Mouse (Mus musculus): ENCODE measurements around the gene Zbtb25.

The Zbtb25 gene

GRCm38 (mm10) chr12:76376649-76377048 is 7.2 kb upstream of the Zbtb25 start:
- no peak for DNase-seq (ENCODE audit: low spot score)

- no peak for DNase-seq (ENCODE audit: low spot score)
These were observed 6.1 kb upstream of the Zbtb25 start for GRCm38 (mm10) chr12:76375506-76375905.

DNA sequence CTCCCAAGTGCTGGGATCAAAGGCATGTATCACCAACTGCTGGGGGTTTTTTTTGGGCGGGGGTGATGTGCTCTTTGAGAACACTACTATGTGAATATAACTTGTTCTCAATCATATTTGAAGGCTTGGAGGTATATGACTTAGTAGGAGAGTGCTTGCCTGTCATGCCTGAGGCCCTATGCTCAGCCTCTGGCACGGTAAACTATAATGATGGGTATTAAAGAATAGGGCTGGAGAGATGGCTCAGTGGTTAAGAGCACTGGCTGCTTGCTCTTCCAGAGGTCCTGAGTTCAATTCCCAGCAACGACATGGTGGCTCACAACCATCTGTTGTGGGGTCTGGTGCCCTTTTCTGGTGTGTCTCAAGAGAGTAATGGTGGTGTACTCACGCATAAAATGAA is 5.5 kb upstream of the Zbtb25 start:
- DNase-seq (ENCODE audit: low spot score): no peak

DNA sequence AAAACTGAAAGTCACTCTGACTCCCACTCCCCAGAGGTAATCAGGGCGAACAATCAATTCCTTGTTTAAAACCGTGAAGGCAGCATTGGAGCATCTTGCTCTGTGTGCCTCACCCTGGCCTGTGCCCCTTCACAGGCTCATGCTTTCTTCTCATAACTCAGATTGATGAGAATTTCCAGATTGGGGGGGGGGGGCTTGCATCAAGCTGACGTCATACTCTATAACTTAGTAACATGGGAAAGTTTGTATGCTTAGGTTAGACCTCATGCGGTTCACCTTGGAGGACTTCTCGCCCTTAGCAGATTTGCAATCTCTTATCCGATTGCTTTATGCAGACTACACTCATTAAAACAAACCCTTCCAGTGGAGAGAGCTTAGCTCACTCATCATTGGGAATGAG is 4.6 kb upstream of the Zbtb25 start:
- no peak for DNase-seq (ENCODE audit: low spot score)

DNA sequence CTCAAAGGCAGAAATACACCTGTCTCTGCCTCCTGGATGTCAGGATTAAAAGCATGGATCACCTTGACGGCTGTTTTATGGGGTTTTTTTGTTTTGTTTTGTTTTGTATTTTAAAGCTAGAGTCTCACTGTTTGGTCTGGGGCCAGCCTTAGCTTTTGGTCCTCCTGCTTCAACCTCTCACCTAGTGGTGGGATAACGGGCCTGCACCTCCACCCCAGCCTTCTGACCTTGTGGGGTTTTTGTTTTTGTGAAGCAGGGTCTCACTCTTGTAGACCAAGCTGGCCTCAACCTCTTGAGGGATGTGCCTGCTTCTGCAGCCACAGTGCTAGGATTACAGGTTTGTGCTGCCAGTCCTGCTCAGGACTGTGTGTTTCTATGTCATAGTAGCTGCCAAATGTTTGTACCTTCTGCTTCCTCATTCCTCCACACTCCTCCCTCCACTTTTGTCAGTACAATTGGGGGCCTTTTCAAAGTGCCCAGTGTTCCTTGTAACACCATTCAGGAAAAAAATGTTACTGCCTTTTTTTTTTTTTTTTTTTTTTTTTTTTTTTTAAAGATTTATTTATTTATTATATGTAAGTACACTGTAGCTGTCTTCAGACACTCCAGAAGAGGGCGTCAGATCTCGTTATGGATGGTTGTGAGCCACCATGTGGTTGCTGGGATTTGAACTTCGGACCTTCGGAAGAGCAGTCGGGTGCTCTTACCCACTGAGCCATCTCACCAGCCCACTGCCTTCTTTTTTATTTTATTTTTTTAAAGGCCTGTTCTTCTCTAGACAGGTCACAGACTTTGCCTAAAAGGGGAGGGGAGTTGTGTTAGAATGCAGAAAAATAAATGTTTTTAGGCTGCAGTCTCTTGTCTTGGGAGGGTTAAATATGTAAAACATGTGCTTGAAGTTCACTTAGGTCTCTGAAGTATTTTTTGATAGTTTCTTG is 3.7 kb upstream of the Zbtb25 start:
- peak; percentile 38 for DNase-seq (ENCODE audit: low spot score)

GRCm38 (mm10) chr12:76372046-76372445 is 2.6 kb upstream of the Zbtb25 start:
- DNase-seq (ENCODE audit: low spot score): no peak

DNA sequence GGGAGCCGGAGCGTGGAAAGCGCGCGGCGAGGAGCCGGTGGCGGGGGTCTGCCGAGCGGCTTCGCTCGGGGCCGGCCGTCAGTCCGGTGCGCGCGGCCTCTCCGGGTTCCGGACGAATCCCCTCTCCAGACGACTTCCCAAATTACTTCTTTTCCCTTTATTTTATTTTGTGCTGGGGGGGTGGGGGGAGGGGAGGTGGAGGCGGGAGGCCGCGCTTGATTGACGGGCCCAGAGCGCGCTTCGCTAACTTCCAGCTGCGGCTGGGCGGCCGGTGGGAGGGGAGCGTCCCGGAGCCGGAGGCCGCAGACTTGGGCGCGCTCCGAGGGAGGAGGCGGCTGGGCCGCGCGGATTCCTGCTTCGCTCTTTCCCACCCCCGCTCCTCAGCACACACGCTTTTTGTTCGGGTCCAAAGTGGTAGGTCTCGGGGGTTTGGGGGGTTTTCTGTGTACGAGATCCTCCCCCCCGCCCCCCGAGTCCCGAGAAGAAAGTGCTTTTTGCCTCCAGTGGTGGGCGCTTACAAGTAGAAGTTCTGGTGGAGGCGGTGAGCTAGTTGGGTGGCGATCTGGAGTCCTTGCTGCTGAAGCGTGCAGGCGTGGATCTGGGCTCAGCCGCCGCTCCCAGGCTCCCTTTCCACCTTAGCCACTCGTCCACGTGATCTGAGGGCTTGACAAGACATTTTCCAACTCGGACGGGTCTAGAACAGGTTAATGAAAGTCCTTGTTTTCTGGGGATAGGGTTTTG is 1.6 kb upstream of the Zbtb25 start:
- DNase-seq (ENCODE audit: low spot score): peak; percentile 79

DNA sequence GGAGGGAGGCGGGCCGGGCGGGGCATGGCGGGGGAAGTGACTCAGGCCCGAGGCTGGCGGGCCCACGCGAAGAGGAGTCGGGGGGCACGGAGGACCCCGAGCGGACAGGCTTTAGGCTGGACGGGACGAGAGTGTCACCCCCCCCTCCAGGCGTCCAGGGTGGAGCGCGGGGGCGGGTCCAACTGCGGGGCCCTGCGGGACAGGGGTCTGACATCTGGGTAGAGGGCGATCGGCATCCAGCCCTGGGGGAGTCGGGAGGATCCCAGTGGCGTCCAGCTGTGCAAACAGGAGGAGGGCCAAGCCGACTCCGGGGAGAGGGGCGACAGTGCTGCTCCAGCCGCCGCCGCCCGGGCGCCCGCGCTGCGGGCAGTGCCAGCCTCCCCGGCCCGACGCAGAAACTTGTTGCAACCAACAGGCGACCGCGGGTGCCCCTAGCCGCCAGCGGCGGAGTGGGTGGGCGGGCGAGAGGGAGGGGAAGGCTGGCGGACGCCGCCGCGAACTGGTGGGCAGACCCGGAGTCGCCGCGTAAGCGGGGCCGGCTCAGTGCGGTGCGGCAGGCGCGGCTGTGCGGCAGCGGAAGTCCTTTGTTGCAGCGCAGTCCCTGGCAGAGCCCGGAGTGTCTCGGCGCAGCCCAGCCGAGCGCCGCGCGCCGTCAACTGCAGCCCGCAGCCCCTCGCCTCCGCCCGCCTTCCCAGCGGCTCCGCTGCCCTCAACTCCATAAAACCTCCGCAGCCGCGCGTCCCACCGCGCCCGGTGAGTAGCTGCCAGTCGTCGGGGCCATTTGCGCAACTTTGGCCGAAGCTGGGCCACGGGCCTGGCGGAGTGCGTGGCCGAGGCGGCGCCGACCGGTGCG is 802 bp upstream of the Zbtb25 start, which contains the start of gene Zbtb1:
TSS of gene Zbtb1 (plus strand) at position 289 of the 853 bp plus-strand sequence.
- peak; percentile 88 for DNase-seq (ENCODE audit: low spot score)

DNA sequence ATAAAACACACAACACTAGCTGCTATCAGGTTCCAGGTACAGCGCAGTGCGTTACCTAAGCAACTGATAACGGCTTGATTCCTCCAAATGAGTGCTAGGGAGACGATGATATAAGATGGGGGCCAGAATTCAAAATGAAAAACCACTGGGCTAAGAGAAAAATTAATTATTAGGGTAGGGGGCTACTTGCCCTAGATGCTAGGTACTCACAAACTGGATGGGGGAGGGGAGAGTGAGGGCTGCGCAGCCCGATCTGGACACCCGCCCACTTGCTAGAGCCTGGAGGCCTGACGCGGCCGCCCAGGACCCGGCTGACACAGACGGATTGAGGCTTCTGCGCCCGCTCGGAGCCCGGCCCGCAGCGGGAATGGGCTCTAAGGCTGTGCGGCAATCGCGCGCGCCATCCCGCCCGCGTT is 604 bp downstream of the Zbtb25 start:
- peak; percentile 75 for DNase-seq (ENCODE audit: low spot score)

DNA sequence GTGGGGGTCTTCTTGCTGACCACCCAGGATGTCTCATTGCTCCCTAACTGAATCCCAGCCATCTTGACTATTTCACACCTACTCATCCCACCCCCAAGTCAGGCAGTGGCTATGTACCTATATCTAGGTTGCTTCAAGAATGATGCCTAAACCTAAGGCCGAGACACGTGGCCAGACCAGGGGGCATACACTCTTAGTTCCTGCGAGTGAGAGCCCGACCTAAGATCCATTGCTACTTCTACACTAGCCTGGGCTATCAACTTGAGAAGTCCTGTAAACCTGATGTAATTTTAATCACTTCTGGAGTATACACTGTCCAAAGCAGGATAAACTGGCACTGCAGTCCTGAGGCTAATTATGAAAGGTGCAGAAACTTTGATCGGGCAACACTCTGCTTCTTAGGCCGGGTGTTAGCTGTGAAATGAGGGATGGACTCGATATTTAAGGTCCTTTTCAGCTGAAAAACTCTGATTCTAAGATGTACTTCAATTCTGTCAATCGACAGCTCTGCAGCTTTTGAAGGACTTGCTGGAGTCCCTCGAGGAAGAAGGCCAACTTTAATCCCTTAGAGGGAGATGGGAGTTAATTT is 1.1 kb downstream of the Zbtb25 start:
- DNase-seq (ENCODE audit: low spot score): no peak

GRCm38 (mm10) chr12:76367096-76367995 is 2.1 kb downstream of the Zbtb25 start:
- DNase-seq (ENCODE audit: low spot score): peak; percentile 55

- DNase-seq (ENCODE audit: low spot score): no peak
These were observed 3.1 kb downstream of the Zbtb25 start for GRCm38 (mm10) chr12:76366276-76366675.

DNA sequence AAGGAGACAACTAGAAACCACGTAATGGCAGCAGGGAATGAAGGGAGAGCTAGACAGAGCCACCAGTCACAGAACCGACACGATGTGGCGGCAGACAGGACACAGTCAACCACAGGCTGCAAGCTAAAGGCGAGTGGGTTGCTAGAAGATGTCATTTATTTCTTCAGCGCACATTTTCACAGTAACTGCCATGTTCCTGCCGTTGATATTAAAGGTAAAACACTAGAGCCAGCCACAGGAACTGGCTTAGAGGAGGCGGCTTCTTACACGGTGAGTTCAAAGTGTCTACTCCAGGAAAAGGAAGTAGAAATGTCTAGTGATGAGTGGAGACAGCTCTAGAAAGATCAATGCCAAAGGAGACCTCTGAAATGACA is 7.1 kb downstream of the Zbtb25 start:
- DNase-seq (ENCODE audit: low spot score): no peak

DNA sequence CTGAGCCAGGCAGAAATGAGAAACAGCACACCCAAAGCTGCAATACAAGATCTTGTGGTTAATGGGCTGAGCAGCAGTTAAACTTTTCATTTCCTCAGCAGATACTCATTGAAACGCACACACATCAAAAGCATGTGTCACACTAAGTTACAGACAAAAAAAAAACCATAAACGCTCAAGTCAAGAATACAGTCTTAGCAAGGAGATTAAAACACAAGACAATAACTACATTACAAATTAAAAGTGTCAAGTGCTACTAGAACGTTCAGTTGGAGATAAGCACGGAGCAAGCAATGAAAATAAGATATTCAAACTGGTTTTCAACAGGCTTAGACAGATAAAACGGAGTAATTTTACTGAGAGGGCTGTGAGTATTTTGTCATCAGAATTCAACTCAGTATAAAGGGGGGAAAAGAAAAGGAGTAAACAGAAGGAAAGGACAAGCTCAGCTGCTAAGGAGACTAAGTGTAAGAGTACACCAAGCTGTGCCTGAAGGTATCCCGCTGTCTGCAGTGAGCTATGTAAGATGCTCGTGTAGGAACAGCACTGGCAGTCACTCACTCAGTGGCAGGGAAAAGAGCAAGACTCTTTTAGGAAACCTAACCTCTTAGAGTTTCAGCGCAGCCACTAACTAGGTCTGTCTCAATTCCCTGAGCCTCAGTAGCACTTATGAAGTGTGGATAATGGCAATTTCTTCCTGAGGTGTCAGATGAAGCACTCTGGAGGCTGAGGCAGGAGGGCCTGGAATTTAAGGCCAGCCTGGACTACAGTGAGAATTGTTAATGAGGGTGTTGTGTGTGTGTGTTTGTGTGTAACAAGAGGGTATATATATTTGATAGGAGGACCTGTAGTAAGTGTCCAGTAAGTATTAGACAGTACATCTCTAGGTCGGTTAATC is 7.7 kb downstream of the Zbtb25 start:
- DNase-seq (ENCODE audit: low spot score): no peak

- no peak for DNase-seq (ENCODE audit: low spot score)
These were observed 8.5 kb downstream of the Zbtb25 start for GRCm38 (mm10) chr12:76360868-76361267.

DNA sequence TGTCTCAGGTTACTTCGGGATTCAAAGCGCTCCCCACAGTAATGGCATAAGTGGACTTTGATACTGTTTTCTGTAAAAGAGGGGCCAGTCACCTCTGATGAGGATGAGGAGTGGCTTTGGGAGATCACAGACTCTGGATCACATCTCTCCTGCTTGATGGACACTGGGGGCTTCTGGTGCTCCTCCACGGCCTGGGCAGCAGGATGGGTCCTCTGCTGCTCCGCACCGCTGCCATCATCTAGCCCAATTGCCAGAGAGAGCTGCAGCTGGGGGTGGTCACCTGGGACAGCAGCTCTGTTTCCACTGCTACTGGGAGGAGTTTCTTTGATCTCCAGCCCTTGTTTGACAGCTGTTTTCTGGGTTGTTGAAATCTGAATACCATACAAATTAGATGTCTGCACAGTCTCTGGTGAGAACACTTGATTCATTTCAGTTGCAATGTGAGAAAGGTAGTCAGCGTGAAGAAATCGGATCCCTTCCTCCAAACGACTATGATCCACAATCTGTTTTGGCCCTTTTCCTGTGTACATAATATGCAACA is 19.7 kb downstream of the Zbtb25 start:
- no peak for DNase-seq (ENCODE audit: low spot score)

- DNase-seq (ENCODE audit: low spot score): peak; percentile 39
These were observed 23.5 kb downstream of the Zbtb25 start for GRCm38 (mm10) chr12:76345759-76346455.

- DNase-seq (ENCODE audit: low spot score): peak; percentile 72
These were observed 28.3 kb downstream of the Zbtb25 start for GRCm38 (mm10) chr12:76341080-76341479.
